Mouse (Mus musculus) lung, embryonic 16.5 days (tissue): ENCODE data around the gene Sbk2. TPM values are rescaled to one million over a fixed set of nuclear protein-coding genes. Genes with fewer than 3 reads are reported as not detected.

Source experiments
- polyA plus RNA-seq: library from polyadenylated mRNA; unstranded; fragments of >200 nt; fragmentation: Nextera tagmentation; extraction: Ambion mirVana; gene quantifications from 2 replicates; pipeline ENCODE4 v1.2.1, GENCODE M21; 2015

Sbk2 gene
- polyA plus RNA-seq, 1 experiment from 2014 or later: 0.85 TPM

Other genes with a start within 250 kb of the Sbk2 start
- gene Tmem150b, start 239.2 kb downstream of the Sbk2 start, polyA plus RNA-seq: 0.14 TPM in 1 of 2 replicates, not detected in the other
- gene Kmt5c, start 224.3 kb downstream of the Sbk2 start, polyA plus RNA-seq: 57.2 and 60.2 TPM in 2 replicates
- 77.9 and 94.0 TPM in 2 replicates for gene Cox6b2, start 211.3 kb downstream of the Sbk2 start, polyA plus RNA-seq
- gene Fam71e2, start 193.1 kb downstream of the Sbk2 start, polyA plus RNA-seq: not detected in 2 replicates
- gene Il11, start 181.5 kb downstream of the Sbk2 start, polyA plus RNA-seq: 0.18 and 0.19 TPM in 2 replicates
- gene Tmem190, start 181.5 kb downstream of the Sbk2 start, polyA plus RNA-seq: 0.34 and 0.48 TPM in 2 replicates
- 14.7 and 17.9 TPM in 2 replicates for gene Tmem238, start 174.8 kb downstream of the Sbk2 start, polyA plus RNA-seq
- gene Rpl28, start 171.5 kb downstream of the Sbk2 start, polyA plus RNA-seq: 337 and 342 TPM in 2 replicates
- 355 and 372 TPM in 2 replicates for gene Ube2s, start 151.8 kb downstream of the Sbk2 start, polyA plus RNA-seq
- gene Shisa7, start 119.7 kb downstream of the Sbk2 start, polyA plus RNA-seq: 0.99 and 1.2 TPM in 2 replicates
- 14.1 and 15.7 TPM in 2 replicates for gene Isoc2b, start 94.1 kb downstream of the Sbk2 start, polyA plus RNA-seq
- gene Isoc2a, start 87.3 kb downstream of the Sbk2 start, polyA plus RNA-seq: 0.87 and 1.3 TPM in 2 replicates
- 0.21 TPM in 1 of 2 replicates, not detected in the other for gene Gm36210, start 57.9 kb downstream of the Sbk2 start, polyA plus RNA-seq
- 3.4 and 3.7 TPM in 2 replicates for gene Zfp628, start 49.2 kb downstream of the Sbk2 start, polyA plus RNA-seq
- 2.5 and 2.7 TPM in 2 replicates for gene Nat14, start 42.4 kb downstream of the Sbk2 start, polyA plus RNA-seq
- 2.1 and 2.4 TPM in 2 replicates for gene Ssc5d, start 38.6 kb downstream of the Sbk2 start, polyA plus RNA-seq
- 0.72 and 1.0 TPM in 2 replicates for gene Sbk3, start 6.8 kb upstream of the Sbk2 start, polyA plus RNA-seq
- 32.3 and 35.0 TPM in 2 replicates for gene Zfp579, start 31.8 kb upstream of the Sbk2 start, polyA plus RNA-seq
- 19.3 and 21.4 TPM in 2 replicates for gene Zfp524, start 50.0 kb upstream of the Sbk2 start, polyA plus RNA-seq
- gene Fiz1, start 50.3 kb upstream of the Sbk2 start, polyA plus RNA-seq: 33.1 and 34.5 TPM in 2 replicates
- gene Gm44973, start 51.1 kb upstream of the Sbk2 start, polyA plus RNA-seq: 1.2 and 1.3 TPM in 2 replicates
- gene Zfp865, start 56.0 kb upstream of the Sbk2 start, polyA plus RNA-seq: 5.5 and 5.7 TPM in 2 replicates
- gene Ccdc106, start 56.1 kb upstream of the Sbk2 start, polyA plus RNA-seq: 5.3 and 5.5 TPM in 2 replicates
- not detected in 2 replicates for gene 4632433K11Rik, start 69.7 kb upstream of the Sbk2 start, polyA plus RNA-seq
- gene Zfp784, start 74.0 kb upstream of the Sbk2 start, polyA plus RNA-seq: 4.9 and 7.0 TPM in 2 replicates
- 26.7 and 27.0 TPM in 2 replicates for gene Zfp580, start 87.1 kb upstream of the Sbk2 start, polyA plus RNA-seq
- gene U2af2, start 97.7 kb upstream of the Sbk2 start, polyA plus RNA-seq: 109 and 110 TPM in 2 replicates
- 53.8 and 54.8 TPM in 2 replicates for gene Epn1, start 115.8 kb upstream of the Sbk2 start, polyA plus RNA-seq
- not detected in 2 replicates for gene Rfpl4, start 152.5 kb upstream of the Sbk2 start, polyA plus RNA-seq
- 0.43 and 0.51 TPM in 2 replicates for gene Rasl2-9, start 161.5 kb upstream of the Sbk2 start, polyA plus RNA-seq
- gene Vmn1r55, start 185.3 kb upstream of the Sbk2 start, polyA plus RNA-seq: not detected in 2 replicates
- gene Vmn1r56, start 232.3 kb upstream of the Sbk2 start, polyA plus RNA-seq: not detected in 2 replicates